Mouse (Mus musculus) spleen, embryonic (tissue): ENCODE results near the gene Sbp.
"Not testable (repeated sequence)": the region's sequence is repeated elsewhere in the genome, so short reads cannot be mapped to it uniquely, and the experiment has no call there.

Experiments
- CTCF ChIA-PET: fragments of 350-600 bp; sonication (Branson Sonifier 250); formaldehyde crosslinking; loops from one replicate; lab custom pipeline; 2022; lab: Charles Lee

The Sbp gene

DNA sequence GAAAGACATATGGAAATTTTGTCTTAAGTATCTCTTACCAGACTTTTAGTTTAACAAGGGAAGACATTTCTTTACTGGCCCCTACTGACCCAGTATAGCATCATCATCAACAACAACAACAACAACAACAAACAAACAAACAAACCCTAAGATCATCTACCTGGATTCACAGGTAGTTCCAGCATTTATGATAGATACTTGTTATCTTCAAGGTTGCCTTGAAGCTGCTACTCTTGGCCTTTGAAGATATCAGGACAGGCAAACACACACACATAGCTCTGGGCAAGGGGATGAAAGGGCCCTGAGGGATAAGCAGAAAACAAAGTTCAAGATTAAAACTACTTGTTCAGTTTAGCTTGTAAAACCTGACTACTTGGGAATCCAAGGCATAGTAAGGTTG is at the start of gene Sbp:
TSS of gene Sbp (plus strand) at position 301 of the 400 bp plus-strand sequence.
- CTCF ChIA-PET, result interaction anchor here (0.9 kb wide), 1 partner anchor 17 kb away, joined by 3 read pairs; no protein-coding TSS in a partner anchor

DNA sequence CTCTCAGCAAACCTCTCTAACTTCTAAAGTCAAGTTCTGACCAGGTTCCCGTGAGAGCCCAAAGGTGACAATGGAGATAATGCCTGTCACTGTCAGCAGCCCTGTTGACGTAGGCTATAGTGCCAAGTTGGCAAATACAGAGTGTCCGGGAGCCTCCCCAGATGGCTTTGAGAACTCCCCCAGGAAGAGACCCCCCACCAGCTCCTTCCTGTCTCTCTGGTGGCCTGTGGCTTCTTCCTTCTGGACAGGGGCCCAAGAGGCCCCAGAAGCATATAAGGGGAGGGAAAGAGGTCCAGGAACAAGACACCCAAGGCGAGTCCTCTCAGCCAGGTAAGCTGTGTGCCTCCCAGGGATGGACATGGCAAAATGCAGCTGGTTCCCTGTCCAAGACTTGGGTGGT is 24.3 kb upstream of the Sbp start, which contains the start of gene Dcpp3:
TSS of gene Dcpp3 (plus strand) at position 301 of the 400 bp plus-strand sequence.
- CTCF ChIA-PET, result not testable (repeated sequence)

DNA sequence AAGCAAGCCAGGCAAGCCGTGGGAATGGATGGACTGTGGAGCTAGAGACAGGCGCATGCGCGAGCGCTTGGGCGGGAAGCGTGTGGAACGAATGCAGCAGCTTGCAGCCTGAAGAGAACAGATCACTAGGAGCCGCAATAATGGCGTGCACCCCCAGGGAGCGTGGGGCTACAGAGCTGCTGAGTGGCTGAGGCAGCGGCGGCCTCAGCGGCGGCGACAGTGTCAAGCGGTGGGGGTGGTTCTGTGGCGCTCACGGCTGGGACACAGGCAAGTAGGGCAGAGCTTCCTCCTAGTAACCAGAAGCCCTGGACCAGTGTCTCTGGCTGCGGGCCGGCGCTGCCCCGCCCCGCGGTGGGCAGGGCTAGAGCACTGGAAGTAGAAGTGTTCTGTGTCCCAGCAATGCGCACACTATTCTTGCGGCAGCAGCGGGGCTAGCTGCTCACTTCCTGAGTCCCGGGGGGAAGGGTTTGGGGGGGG is 16.9 kb upstream of the Sbp start:
- CTCF ChIA-PET, result interaction anchor here (1.4 kb wide), 1 partner anchor 17 kb away, joined by 3 read pairs; the partner anchor contains the start of gene Sbp

DNA sequence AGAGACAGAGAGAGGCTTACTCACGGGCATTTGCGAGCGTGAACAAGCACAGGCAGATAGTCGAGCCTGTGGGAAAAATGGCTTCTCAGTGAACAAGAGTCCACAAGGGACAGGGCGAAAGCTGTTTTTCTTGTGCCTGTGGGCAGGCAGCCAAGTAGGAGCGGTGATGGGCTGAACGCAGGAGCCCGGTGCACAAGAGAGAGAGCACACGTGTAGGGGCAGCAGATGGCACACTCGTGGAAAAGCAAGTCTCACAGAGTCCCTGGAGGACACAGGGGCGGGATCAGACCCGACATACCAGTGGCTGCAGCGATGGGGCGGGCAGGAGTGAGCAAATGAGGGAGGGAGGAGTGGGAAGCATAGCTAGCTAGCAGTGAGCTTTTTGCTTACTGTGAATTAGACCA is 16.4 kb upstream of the Sbp start:
- CTCF ChIA-PET, result interaction anchor here (1.4 kb wide), 1 partner anchor 16 kb away, joined by 3 read pairs; the partner anchor contains the start of gene Sbp

DNA sequence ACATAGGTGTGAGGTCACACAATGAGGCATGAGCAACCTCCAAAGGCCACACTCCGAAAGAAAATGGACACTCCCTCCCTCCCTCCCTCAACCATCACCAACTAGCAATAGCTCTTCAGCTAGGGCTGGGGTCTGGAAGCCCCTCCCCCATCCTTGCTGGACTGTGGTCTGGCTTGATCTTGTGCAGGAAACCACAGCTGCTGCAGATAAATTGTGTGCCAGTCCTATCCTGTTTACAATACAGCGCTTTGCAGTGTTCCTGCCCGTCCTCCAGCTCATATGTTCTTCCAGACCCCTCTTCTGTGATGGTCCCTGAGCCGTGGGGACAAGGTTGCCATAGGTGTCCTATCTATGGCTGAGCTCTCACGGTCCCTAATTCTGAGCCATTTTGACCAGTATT is 10.3 kb upstream of the Sbp start:
- CTCF ChIA-PET, result no interaction called here

DNA sequence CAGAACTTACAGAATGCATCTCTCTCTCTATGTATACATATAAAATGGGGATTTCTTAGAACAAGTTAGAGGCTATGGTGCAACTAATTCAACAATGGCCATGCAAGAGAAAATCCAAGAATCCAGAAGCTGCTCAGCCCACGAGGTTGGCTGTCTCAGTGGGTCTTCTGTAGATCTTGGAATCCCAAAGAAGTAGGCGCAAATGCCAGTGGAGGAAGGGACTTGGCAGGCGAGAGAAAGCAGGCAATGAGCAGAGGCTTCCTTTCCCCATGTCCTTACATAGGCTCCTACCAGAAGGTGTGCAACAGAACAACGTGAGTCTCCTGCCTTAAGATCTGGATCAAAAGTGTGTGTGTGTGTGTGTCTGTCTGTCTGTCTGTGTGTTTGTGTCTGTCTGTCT is 6.0 kb downstream of the Sbp start:
- CTCF ChIA-PET, result not testable (repeated sequence)

DNA sequence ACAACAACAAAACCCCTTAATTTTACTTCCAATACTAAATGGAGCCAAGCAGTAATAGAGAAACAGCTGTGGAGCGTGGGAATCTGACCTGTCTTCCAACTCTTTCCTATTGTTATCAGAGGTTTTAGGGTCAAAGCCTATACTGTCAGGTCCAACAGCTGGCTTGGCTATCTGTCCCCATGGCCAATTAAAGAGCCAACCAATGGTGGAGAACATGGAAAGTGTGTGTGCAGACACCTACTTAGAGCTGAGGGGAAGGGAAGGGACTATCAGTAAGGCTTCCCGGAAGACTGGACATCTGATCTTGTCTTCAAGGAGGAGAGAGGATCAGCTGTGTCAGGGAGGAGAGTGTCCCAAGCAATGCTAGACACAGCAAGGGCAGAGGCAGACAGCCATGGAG is 7.6 kb downstream of the Sbp start:
- CTCF ChIA-PET, result interaction anchor here (0.9 kb wide), 1 partner anchor 54 kb away, joined by 3 read pairs; no protein-coding TSS in a partner anchor

DNA sequence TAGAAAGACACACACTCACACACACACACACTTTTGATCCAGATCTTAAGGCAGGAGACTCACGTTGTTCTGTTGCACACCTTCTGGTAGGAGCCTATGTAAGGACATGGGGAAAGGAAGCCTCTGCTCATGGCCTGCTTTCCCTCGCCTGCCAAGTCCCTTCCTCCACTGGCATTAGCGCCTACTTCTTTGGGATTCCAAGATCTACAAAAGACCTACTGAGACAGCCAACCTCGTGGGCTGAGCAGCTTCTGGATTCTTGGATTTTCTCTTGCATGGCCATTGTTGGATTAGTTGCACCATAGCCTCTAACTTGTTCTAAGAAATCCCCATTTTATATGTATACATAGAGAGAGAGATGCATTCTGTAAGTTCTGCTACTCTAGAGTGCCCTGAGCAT is 9.4 kb downstream of the Sbp start:
- CTCF ChIA-PET, result not testable (repeated sequence)

DNA sequence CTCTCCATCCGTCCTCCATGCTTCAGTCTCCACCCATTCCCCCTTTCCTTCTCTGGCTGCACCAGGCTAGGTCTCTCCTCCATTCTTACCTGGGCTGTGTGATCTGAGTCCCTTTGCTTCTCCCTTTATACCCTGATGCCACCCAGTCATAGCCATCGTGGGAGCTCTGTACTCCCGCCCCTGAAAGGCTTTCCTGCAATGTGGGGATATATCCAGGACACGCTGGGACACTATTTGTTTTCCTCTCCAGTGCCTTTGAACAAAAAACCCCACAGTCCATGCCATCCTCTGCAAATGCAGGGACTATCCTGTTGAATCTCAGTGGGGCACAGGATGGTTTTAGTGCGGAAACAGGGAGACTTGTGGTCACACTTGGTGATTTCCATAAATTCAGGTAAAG is 13.7 kb downstream of the Sbp start, which contains the start of gene Sbpl:
TSS of gene Sbpl (minus strand) at position 101 of the 400 bp plus-strand sequence.
- CTCF ChIA-PET, result no interaction called here

DNA sequence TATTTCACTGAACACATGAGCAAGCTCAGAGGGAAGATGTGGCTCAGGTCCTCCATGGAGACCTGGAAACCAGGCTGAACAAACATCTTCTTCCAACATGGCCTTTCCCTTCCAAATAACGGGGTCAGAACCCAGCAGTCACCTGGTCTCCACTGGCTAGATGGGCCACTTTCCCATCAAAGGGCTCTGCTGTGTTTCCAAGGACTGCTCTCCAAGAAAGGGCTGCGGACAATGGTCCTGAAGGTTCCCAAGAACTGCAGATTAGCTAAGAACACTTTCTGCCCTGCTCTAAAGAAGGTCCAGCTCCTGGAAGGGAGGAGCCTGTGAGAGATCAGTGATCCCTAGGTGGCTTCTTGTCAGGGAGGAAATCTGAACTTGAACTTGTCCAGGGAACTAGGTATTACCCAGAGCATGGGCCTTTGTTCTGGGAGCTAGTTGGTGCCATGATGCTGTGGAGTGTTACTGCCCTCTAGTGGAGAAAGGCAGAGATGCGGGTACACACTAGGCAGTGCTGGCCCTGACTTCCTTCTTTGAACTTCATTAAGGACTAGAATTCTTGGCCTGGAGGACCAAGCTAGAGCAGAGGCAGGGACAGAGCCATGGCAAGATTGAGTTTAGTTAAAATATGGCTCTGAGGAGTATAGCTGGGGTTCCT is 18.7 kb downstream of the Sbp start:
- CTCF ChIA-PET, result interaction anchor here (1.1 kb wide), 1 partner anchor 124 kb away, joined by 3 read pairs; the partner anchor contains the start of gene Prss33

DNA sequence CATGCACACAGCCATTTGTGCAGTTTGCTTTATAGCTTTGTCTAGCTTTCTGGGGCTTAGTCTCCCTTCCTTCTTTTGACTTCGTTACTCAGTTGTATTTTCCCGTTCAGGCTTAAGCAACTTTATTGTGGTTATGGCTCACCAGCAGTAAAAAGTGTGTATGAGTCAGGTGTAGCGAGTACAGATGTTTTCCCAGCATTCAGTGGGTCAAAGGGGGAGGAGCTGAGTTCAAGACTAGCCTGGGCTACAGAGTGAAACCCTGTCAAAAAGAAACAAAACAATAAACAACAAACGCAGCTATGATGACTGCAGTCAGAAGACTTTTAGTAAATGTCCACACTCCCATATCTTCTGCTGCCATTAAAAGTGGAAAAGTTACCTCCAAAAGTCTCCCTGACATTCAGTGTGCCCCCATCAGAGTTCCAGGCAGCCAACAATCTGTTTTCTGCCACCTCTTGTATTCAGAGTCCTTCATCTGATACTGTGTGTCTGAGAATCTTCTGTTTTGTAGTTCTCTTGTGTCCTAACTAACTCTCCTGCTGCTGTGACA is 20.2 kb downstream of the Sbp start:
- CTCF ChIA-PET, result interaction anchor here (0.6 kb wide), 1 partner anchor 119 kb away, joined by 4 read pairs; no protein-coding TSS in a partner anchor

DNA sequence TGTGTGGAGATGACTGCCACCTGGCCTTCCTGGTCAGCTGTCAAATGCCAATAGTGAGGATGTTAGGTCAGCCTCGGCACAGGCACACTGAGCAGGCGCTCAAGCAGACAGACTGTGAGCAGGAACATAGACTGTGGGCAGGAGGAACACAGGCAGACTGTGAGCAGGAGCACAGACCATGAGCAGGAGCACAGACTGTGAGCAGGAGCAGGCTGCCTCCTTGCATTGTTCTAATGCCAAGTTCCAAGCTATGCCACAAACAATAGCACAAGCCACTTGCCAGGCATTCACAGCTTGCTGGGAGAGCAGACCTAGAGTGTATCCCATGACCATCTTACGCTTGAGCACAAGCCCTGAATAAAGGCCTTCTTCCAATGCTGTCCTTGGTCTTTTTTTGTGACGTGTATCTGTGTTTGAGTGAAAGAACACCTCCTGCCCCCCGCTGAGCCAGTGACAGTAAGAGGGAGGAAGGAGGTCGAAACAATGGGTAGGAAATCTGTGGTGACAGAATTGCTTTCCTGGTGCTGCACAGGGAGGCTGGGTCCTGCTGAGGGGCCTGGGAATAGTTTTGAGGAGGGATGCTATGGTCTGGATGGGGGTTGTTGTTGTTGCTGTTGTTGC is 24.4 kb downstream of the Sbp start:
- CTCF ChIA-PET, result no interaction called here

DNA sequence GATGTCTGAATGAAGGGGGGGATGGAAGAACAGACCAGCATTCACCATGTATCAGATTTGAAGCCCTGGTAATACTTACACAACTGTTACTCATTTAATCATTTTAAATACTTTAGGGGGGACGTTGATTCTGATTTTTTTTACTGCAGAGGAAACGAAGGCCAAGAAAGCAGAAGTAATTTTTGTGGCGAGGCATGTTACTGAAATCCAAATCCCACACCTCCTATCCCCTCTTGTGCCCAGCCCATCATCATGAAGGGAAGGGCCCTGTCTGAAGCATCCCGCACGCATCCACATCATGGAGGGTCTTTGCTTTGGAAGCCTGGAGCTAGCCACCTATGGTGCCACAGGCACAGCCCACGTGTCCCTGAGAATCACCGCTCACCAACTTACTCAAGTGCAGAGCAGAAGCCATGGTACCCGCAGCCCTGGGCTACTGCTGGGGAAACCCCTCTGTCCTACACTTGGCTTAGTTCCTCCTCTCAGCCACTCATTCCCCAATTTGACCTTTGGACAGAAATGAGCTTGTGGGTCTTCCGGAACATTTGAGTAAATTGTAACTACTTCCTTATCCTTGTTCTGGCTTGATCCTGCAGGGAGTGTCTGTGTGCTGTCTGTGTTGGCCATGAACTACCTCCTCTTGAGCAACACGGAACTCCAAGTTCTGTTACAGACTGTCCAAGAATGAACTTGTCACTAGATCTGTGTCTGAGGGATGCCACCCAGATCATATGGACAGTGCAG is 25.4 kb downstream of the Sbp start:
- CTCF ChIA-PET, result no interaction called here

DNA sequence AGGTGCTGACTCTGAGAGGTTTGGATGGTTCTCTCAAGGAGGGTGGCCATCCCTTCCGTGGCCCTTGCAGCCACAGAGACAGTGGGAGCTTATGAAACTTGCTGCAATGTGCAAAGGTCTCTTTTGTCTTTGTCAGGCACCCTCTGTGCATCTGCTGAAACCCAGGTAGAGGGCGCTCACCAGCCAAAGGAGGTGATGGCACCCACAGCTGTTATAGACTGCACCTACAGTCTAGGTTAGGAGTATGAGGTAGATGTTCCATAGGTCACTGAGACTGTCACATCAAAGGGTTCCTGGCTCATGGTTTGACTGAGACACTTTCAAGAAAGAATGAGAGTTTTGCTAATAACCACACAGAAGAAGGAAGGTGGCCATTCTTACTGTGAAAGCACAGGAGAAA is 27.3 kb downstream of the Sbp start:
- CTCF ChIA-PET, result no interaction called here

DNA sequence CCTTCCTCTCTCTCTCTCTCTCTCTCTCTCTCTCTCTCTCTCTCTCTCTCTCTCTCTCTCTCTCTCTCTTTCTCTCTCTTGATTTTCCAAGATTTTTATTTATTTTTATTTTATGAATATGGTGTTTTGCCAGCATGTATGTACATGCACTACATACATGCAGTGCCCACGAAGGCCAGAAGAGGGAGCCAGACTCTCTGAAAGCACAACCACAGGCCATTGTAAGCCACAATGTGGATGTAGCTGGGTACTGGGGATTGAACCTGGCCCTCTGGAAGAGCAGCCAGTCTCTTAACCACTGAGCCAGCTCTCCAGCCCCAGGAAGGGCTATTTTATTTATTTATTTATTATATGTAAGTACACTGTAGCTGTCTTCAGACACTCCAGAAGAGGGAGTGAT is 27.8 kb downstream of the Sbp start:
- CTCF ChIA-PET, result no interaction called here

DNA sequence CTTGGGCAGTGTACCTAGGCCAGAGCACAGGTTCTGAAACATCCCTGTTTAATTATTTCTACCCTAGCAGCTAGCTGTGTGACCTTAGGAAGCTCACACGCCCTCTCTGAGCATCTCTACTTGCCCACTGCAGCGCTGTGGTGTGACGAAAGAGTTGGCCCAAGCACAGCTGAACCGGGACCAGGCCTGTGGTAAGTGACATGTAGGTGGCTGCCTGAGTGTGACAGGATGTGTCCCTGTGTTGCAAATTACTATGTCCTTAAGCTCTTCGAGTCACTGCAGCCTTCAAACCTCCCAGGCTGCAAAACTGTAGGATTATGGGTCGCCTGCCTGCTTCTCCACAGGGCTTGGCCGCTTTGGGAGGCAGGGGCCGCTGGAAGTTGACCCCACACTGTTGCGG is 29.8 kb downstream of the Sbp start:
- CTCF ChIA-PET, result no interaction called here

DNA sequence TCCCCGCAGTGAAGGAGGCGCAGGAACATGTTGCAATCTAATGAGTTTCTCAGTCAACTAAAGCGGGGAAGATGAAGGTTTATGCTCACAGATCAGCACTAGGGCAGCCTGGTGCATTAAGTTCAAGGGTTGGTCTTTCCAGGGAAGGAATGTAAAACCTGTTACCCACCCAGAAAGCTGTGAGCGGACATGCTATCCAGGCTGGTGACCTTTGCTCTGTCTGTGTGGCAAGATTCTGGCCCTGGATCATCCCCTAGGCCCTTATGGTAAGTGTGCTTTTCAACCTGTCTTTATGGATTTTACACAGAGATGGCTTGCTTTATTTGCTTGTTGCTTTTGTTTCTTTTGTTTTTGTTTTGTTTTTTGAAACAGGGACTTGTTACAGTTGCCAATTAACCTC is 35.2 kb downstream of the Sbp start:
- CTCF ChIA-PET, result no interaction called here

DNA sequence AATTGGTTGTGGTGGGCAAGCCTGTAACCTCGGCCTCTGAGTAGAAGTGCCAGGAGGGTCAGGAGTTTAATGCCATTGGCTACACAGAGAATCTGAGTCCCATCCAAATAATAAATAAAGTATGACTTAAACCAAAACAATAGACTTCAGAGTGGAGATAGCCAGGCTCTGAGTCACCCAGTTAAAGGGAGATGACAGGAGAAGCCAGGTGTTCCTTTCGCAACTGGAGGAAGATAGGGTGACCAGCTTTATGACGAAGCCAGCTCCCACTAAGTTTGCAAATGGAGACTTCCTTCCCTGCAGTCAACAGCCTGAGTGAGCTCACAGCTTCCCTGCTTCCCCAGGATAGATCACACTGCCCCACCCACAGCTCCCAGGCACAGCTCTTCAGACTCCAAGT is 38.0 kb downstream of the Sbp start:
- CTCF ChIA-PET, result no interaction called here

DNA sequence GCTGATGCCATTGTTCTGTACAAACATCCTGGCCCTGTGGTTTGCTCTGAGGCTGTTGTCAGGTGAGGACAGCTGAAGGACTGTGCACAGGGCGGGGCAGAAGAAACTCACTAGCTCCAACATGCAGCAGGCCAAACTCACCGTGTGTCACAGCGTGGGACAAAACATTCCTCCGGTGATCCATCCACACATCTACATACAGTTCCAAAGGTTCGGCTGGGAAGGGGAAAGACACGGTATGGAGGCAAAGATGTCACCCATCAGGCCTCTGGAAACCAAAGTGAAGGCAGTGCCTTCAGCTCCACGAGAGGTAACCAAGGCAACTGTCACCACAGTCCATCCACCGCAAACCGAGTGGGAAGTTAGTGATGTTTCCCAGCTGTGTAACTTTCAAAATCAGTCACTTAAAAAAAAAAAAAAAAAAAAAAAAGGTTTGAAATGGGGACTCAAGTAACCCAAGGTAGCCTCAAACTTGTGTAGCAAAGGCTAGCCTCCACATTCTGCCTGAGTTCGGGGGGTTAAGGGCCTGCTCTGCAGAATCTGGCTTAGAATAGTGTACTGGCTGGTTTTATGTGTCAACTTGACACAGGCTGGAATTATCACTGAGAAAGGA is 38.9 kb downstream of the Sbp start, which contains the start of gene Prss30:
TSS of gene Prss30 (minus strand) at position 270 of the 613 bp plus-strand sequence.
- CTCF ChIA-PET, result no interaction called here

DNA sequence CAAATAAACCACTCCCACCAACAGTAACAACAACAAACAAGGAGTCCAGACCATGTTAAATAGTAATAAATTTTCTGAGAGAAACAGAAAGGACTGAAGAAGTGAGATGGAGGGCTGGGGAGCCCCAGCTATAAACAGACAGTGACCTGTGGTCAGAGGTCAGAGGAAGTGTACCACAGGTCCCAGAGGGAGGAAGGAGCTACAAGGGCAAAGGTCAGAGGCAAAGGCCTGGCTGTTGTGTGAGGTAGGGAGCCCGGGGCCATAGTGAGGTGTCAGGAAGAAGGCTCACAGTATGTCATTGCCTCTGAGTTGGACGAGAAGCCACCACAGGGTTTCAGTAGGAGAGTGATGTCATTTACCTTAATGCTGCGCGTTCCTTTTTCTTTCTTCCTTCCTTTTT is 41.4 kb downstream of the Sbp start:
- CTCF ChIA-PET, result no interaction called here

DNA sequence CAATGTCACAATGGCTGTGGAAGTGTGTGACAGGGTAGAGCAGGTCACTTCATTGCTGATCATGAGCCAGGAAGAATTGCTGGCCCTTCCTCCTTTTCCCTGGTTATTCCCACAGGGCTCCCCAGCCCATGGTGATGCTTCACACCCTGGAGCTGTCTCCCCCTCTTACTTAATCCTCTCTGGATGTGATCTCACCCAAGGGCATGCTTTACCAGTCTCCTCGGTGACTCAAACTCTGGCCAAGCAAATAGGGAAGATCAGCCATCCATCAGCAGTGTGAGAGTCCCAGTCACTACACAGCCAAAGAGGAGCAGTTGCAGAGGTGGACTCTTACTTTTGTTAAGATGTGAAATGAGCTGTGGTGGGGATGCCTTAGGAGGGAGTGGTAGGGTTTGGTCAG is 43.5 kb downstream of the Sbp start:
- CTCF ChIA-PET, result no interaction called here
